Mouse (Mus musculus) limb, embryonic 14.5 days (tissue): ENCODE data around the gene Idh3b. TPM values are rescaled to one million over a fixed set of nuclear protein-coding genes. Genes with fewer than 3 reads are reported as not detected.

ENCODE experiments used
- ATAC-seq: fragments of 200-750 bp; cut with Nextera tagmentation; 2 replicates; pipeline ENCODE4 v1.8.0; 2017; ENCODE audit warnings: low read depth, moderate number of reproducible peaks, moderate TSS enrichment; ENCODE audit not compliant: low FRiP score
- DNase-seq: peaks from one replicate; pipeline ENCODE4 v3.0.0-alpha.2; 2015; ENCODE audit warnings: low spot score
- H3K27ac ChIP-seq: fragments of 300-500 bp; sonication (generic); replicated peaks from 2 replicates; pipeline ENCODE4 v1.5.1; 2014; ENCODE audit warnings: low read depth, mild to moderate bottlenecking, low read length, moderate library complexity, mixed read lengths
- H3K27me3 ChIP-seq: fragments of 300-500 bp; sonication (generic); 2 replicates; pipeline ENCODE4 v1.6.1; 2014; ENCODE audit warnings: low read length, mixed read lengths; ENCODE audit not compliant: control insufficient read depth, insufficient read depth
- H3K36me3 ChIP-seq: fragments of 300-500 bp; sonication (generic); 2 replicates; pipeline ENCODE4 v1.6.1; 2014; ENCODE audit warnings: mild to moderate bottlenecking, low read length, moderate library complexity, mixed read lengths; ENCODE audit not compliant: control insufficient read depth, insufficient read depth
- H3K4me1 ChIP-seq: fragments of 300-500 bp; sonication (generic); 2 replicates; pipeline ENCODE4 v1.6.1; 2014; ENCODE audit warnings: antibody characterized with exemption, low read length, mixed read lengths; ENCODE audit not compliant: control insufficient read depth, insufficient read depth
- H3K4me2 ChIP-seq: fragments of 300-500 bp; sonication (generic); replicated peaks from 2 replicates; pipeline ENCODE4 v1.6.1; 2014; ENCODE audit warnings: low read depth, mild to moderate bottlenecking, low read length, moderate library complexity; ENCODE audit not compliant: severe bottlenecking
- H3K4me3 ChIP-seq: fragments of 300-500 bp; sonication (generic); replicated peaks from 2 replicates; pipeline ENCODE4 v1.5.1; 2014; ENCODE audit warnings: low read length
- H3K9ac ChIP-seq: fragments of 300-500 bp; sonication (generic); 2 replicates; pipeline ENCODE4 v1.6.1; 2014; ENCODE audit warnings: mild to moderate bottlenecking, low read depth, low read length, moderate library complexity; ENCODE audit not compliant: severe bottlenecking
- H3K9me3 ChIP-seq: fragments of 300-500 bp; sonication (generic); 2 replicates; pipeline ENCODE4 v1.6.1; 2016; ENCODE audit warnings: low read length; ENCODE audit not compliant: control insufficient read depth
- POLR2A ChIP-seq: fragments of 200-500 bp; IDR thresholded peaks from 2 replicates; pipeline ENCODE4 v1.8.0; 2012; ENCODE audit warnings: inconsistent platforms, mild to moderate bottlenecking, moderate library complexity, borderline replicate concordance; ENCODE audit not compliant: insufficient read depth, insufficient read length; ENCODE audit errors: extremely low read depth
- WGBS: fragments of 180-500 bp; shearing (Covaris S2); extraction: QIAGEN DNeasy Blood & Tissue Kit; methylation state at CpG from one replicate; pipeline ENCODE4 v1.1.7; 2014; 5-methylcytosine and 5-hydroxymethylcytosine counted together
- polyA plus RNA-seq, 2 experiments: library from polyadenylated mRNA; depleted of rRNA in 1 of 2; stranded (reverse) in 1 of 2; unstranded in 1 of 2; fragments of >200 nt; fragmentation: Nextera tagmentation in 1 of 2; extraction: Ambion mirVana in 1 of 2; gene quantifications; 2 replicates each; pipeline versions ENCODE4 v1.2.1 to v1.2.3; 2012 to 2014

Idh3b gene
- polyA plus RNA-seq, 2 experiments = 164 to 193 TPM

- H3K4me2 ChIP-seq = no peak overlapping the region
- H3K4me1 ChIP-seq = peaks cover 9% of the 10 kb centered on the region
- WGBS = 39% methylated on average over 8 of the region's 8 CpGs
- H3K4me3 ChIP-seq = no peak overlapping the region
- H3K9me3 ChIP-seq = no peaks in the 10 kb centered on the region
- no peak overlapping the region for H3K9ac ChIP-seq
- no peak for TF ChIP-seq POLR2A
- no peak overlapping the region for H3K27ac ChIP-seq
- no peaks in the 10 kb centered on the region for H3K27me3 ChIP-seq
- DNase-seq (no peak), ATAC-seq (no peak)
- peaks cover 62% of the 10 kb centered on the region for H3K36me3 ChIP-seq
Measured at GRCm38 (mm10) chr2:130279600-130280091, 4.7 kb downstream of the Idh3b start.

- no peak overlapping the region for H3K9ac ChIP-seq
- DNase-seq (peak; percentile 54), ATAC-seq (no peak)
- H3K9me3 ChIP-seq = no peaks in the 10 kb centered on the region
- H3K27me3 ChIP-seq = no peaks in the 10 kb centered on the region
- WGBS = 37% methylated on average over 6 of the region's 6 CpGs
- H3K4me3 ChIP-seq = peak overlapping the region; percentile 75
- H3K27ac ChIP-seq = no peak overlapping the region
- TF ChIP-seq POLR2A = no peak
- peaks cover 7% of the 10 kb centered on the region for H3K4me1 ChIP-seq
- peak overlapping the region; percentile 90 for H3K4me2 ChIP-seq
- peaks cover 50% of the 10 kb centered on the region for H3K36me3 ChIP-seq
Measured at GRCm38 (mm10) chr2:130275649-130276048, 8.7 kb downstream of the Idh3b start.

GRCm38 (mm10) chr2:130274862-130275261 lies 9.5 kb downstream of the Idh3b start:
- DNase-seq = no peak
- no peak for ATAC-seq

GRCm38 (mm10) chr2:130274149-130274861 lies 10.0 kb downstream of the Idh3b start, which contains the start of gene Nop56:
Gene Nop56, plus strand, starts transcription at chr2:130274430.
- ATAC-seq (peak; percentile 97), DNase-seq (peak; percentile 99)
- Histone ChIP-seq H3K4me2 (peak within 1 kb of the TSS; percentile 90), H3K27me3 (no peaks in the 10 kb centered on the region), H3K4me1 (peaks cover 7% of the 10 kb centered on the region), H3K4me3 (peak within 1 kb of the TSS; percentile 75), H3K9ac (peak within 1 kb of the TSS; percentile 84), H3K9me3 (no peaks in the 10 kb centered on the region), H3K36me3 (peaks cover 37% of the 10 kb centered on the region), H3K27ac (peak within 1 kb of the TSS; percentile 88)
- TF ChIP-seq POLR2A = peak; percentile 99; the same call in 1 of the 2 replicates
- WGBS = under 1% methylated on average over 66 of the region's 68 CpGs

More at GRCm38 (mm10) chr2:130274862-130275261, 9.5 kb downstream of the Idh3b start:
- H3K9ac ChIP-seq = peak overlapping the region; percentile 84
- peak overlapping the region; percentile 90 for H3K4me2 ChIP-seq
- no peaks in the 10 kb centered on the region for H3K27me3 ChIP-seq
- H3K9me3 ChIP-seq = no peaks in the 10 kb centered on the region
- peaks cover 7% of the 10 kb centered on the region for H3K4me1 ChIP-seq
- under 1% methylated on average over 10 of the region's 10 CpGs for WGBS
- TF ChIP-seq POLR2A = no peak
- peaks cover 43% of the 10 kb centered on the region for H3K36me3 ChIP-seq
- H3K27ac ChIP-seq = peak overlapping the region; percentile 88
- H3K4me3 ChIP-seq = peak overlapping the region; percentile 75

- DNase-seq = peak; percentile 15
- peak; percentile 14 for ATAC-seq
Measured at GRCm38 (mm10) chr2:130273732-130274131, 10.6 kb downstream of the Idh3b start.

More at GRCm38 (mm10) chr2:130273732-130274131, 10.6 kb downstream of the Idh3b start:
- H3K27ac ChIP-seq = peak overlapping the region; percentile 70
- peaks cover 34% of the 10 kb centered on the region for H3K36me3 ChIP-seq
- peak overlapping the region; percentile 90 for H3K4me2 ChIP-seq
- peaks cover 7% of the 10 kb centered on the region for H3K4me1 ChIP-seq
- H3K9ac ChIP-seq = peak overlapping the region; percentile 81
- no peaks in the 10 kb centered on the region for H3K27me3 ChIP-seq
- peak overlapping the region; percentile 75 for H3K4me3 ChIP-seq
- TF ChIP-seq POLR2A = no peak
- 2% methylated on average over 14 of the region's 14 CpGs for WGBS
- H3K9me3 ChIP-seq = no peaks in the 10 kb centered on the region
